Mouse (Mus musculus): Measurements from ENCODE around the gene Usmg5. TPM values are rescaled to one million over a fixed set of nuclear protein-coding genes. Genes with fewer than 3 reads are reported as not detected.

Usmg5 gene
- 100 to 1,000 TPM; 295 to 364 TPM for polyA plus RNA-seq (2017; shearing (Covaris generic))

DNA sequence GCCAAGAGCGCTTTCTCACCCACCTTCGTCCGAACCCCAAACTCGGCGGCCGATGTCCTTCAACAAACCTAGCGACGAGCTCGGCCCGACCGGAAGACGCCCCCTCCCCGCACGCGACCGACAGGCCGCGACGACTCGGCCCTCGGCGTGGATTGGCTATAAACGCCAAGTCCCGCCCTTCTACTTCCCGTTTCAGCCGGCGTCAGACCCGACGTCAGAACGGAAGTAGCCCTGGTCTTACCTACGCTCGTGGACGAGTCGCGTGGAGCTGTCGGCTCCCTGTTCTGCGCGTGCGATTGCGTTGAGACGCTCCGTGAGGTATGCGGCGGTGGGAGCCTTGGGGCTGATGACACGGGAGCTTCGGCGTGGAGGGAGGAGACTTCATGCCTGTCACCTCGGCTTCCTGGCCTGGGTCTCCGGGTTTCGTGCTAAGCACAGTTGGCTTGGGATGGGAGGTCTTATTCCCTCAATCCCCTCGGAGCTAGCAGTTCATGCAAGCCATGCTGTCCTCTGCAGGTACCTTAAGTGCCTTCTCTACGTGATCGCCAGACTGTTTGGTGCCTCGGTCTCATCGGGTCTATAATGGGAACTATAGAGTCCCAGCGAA is at the start of gene Usmg5, which contains the start of gene Pdcd11:
TSS of gene Usmg5 (minus strand) at position 98 of the 607 bp plus-strand sequence.
TSS of gene Pdcd11 (plus strand) at position 219 of the 607 bp plus-strand sequence.

DNA sequence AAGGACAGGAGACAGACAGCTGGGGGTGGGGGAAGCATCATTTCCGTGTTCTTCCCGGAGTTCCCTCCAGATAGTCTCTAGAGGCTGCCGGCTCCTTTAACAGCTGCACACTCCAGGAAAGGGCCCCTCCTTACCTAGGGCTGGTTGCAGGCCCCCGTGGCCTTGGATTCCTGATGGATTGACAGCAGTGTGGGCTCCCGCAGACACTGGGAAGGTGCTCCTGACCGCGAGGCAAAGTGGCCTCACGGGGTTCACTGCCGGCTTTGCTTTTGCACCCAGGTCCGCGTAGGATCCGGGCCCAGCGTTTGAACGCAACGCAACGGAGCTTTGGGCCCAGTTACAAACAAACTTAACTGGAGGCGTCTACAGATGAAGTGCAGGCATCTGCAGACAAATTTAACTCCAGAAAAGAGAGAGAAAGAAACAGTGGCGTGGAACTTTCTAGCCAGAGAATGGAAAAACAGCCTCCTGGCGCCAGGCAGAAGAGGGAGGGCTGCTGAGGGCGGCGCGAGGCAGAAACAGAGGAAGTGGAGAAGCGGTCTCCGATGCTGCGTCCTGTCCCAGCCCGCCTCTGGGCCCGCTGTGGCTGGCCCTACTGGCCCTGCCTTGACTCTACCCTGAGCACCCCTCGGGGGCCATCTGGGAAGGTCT is 47.4 kb upstream of the Usmg5 start, which contains the start of gene Calhm2:
TSS of gene Calhm2 (minus strand) at position 524 of the 651 bp plus-strand sequence.

DNA sequence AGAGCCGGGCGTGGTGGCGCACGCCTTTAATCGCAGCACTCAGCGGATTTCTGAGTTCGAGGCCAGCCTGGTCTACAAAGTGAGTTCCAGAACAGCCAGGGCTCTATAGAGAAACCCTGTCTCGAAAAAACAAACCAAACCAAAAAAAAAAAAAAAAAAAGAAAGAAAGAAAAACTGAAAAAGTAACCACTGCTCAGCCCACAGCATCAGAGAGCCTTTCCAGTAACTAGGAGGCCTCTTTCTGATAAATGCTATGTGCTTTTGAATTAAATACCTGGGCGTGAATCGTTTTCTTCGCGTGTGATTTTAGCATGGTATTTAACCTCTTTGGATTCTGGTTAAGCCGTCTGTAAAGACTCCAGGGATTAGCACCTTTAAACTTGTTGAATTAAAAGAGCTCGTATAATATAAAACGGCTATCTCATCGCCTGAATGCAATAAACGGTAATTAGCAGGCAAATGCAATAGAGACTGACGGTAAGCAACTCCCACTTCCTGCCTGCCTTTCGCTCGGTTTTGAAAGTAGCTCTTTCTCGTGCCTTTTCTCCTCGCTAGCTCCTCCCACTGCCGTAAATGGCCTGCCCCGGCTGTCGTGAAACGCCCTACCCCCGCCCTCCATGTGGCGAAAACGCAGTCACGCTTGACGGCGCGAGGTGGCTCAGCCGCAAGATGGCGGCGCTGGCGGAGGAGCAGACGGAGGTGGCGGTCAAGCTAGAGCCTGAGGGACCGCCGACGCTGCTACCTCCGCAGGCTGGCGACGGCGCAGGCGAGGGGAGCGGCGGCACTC is 23.2 kb downstream of the Usmg5 start, which contains the start of gene Taf5:
TSS of gene Taf5 (plus strand) at position 651 of the 787 bp plus-strand sequence.

DNA sequence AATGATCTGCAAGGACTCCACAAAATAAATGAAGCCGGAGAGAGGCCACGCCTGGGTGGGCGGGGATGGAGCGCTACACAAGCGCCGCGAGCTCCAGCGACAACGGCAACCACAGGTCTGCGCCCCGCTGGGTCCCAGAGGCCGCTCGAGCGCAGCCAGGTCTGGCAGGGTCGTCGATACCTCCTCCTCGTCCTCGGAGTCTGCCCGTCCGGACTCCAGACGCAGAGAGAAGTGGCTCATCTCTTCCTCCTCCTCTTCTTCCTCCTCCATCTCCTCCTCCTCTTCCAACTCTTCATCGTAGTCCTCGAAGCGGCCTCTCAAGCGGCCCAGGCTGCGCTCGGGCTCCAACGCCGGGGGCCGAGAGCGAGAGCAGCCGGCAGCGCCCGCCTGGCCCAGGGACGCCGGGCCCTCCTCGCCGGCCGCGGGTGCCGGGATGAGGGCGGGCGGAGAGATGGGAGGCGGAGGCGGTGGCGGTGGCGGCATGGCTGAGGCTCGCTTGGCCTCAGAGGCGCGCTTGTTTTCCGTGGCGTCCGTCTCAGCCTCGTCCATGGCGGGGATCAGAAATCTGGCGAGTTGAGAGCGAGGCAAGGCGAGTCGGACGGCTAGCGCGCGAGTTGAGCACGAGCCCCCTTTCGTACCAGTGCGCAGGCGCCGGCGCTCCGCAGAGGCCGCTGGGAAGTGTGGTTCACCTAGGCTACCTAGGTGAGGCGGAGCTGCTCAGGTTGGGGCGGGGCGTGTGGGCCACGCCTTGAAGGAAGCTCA is 40.0 kb downstream of the Usmg5 start, which contains the start of gene Pcgf6:
TSS of gene Pcgf6 (minus strand) at position 636 of the 762 bp plus-strand sequence.

Other genes with a start within 250 kb of the Usmg5 start
- gene Ina, start 75.9 kb downstream of the Usmg5 start, polyA plus RNA-seq (2017; shearing (Covaris generic)), result under 1 TPM; 0.10 to 0.37 TPM
- 10 to 100 TPM; 31.9 to 44.4 TPM for gene Nt5c2, start 75.5 kb downstream of the Usmg5 start, polyA plus RNA-seq (2017; shearing (Covaris generic))
- gene Pcgf6, start 39.7 kb downstream of the Usmg5 start, polyA plus RNA-seq (2017; shearing (Covaris generic)), result 10 to 100 TPM; 31.7 to 42.3 TPM
- 10 to 100 TPM; 12.5 to 12.8 TPM for gene Taf5, start 22.9 kb downstream of the Usmg5 start, polyA plus RNA-seq (2017; shearing (Covaris generic))
- gene Pdcd11, start 121 bp upstream of the Usmg5 start, polyA plus RNA-seq (2017; shearing (Covaris generic)), result 10 to 100 TPM; 12.8 to 15.5 TPM
- gene Calhm2, start 47.6 kb upstream of the Usmg5 start, polyA plus RNA-seq (2017; shearing (Covaris generic)), result 10 to 100 TPM; 23.5 to 25.7 TPM
- not detected for gene Calhm1, start 53.6 kb upstream of the Usmg5 start, polyA plus RNA-seq (2017; shearing (Covaris generic))
- gene Calhm3, start 67.1 kb upstream of the Usmg5 start, polyA plus RNA-seq (2017; shearing (Covaris generic)), result not detected
- gene Neurl1a, start 88.2 kb upstream of the Usmg5 start, polyA plus RNA-seq (2017; shearing (Covaris generic)), result under 1 TPM; 0.16 to 0.98 TPM